Comparison of ENCODE assay signal across 9 mouse cellular contexts in genomic region chr16:55858465-55858864, GRCm38 (mm10). TPM values are rescaled to one million over a fixed set of nuclear protein-coding genes. Genes with fewer than 3 reads are reported as not detected.
A peak's percentile ranks its signal among the peaks of the same experiment; 100 is the strongest.
DNase-seq lines count a peak whose midpoint lies in the region; ATAC-seq lines count a peak whose summit lies in the region.
"Had no signal": no experiment of that assay in that cellular context is flagged by ENCODE, and none has a peak within 500 bp of the region (broad histone marks: within the 10 kb centered on the region; RNA-seq: fewer than 3 reads in every experiment).

No protein-coding gene starts in this region.

- WGBS in forebrain, embryonic 10.5 days = 64% methylated on average over 6 of the region's 6 CpGs
- 63% methylated on average over 6 of the region's 6 CpGs for WGBS in forebrain, embryonic 13.5 days

- no peaks in the 10 kb centered on the region for H3K27me3 ChIP-seq in forebrain, embryonic 10.5 days (ENCODE audit: poor library complexity, severe bottlenecking)
- no peaks in the 10 kb centered on the region for H3K27me3 ChIP-seq in forebrain, embryonic 13.5 days
- H3K27me3 ChIP-seq: limb, embryonic 15.5 days had no signal

- H3K36me3 ChIP-seq in forebrain, embryonic 10.5 days (replicated peaks) = peaks cover 25% of the 10 kb centered on the region
- peaks cover 11% of the 10 kb centered on the region for H3K36me3 ChIP-seq in forebrain, embryonic 13.5 days (ENCODE audit: poor library complexity, severe bottlenecking)

- H3K4me1 ChIP-seq in forebrain, embryonic 10.5 days = no peaks in the 10 kb centered on the region
- no peaks in the 10 kb centered on the region for H3K4me1 ChIP-seq in forebrain, embryonic 13.5 days
- H3K4me1 ChIP-seq: limb, embryonic 15.5 days had no signal

- no peak overlapping the region for H3K4me3 ChIP-seq in forebrain, embryonic 10.5 days
- no peak overlapping the region for H3K4me3 ChIP-seq in forebrain, embryonic 13.5 days
- H3K4me3 ChIP-seq: limb, embryonic 15.5 days had no signal

- peak; percentile 24 for DNase-seq in forebrain, embryonic 10.5 days (ENCODE audit: extremely low spot score, low spot score)
- DNase-seq in ZHBTc4 (ENCODE audit: low read depth, low spot score) = peak; percentile 92
- peak; percentile 63 to 64 for DNase-seq in cerebellum, postnatal 36 days
- peak; percentile 63 for DNase-seq in layer of hippocampus, adult 9-10 months (ENCODE audit: low spot score)
- DNase-seq in lung, postnatal 4 days = peak; percentile 65 to 79
- DNase-seq in right cerebral cortex, postnatal 36 days (ENCODE audit: low spot score in 2 of 2) = peak; percentile 58 to 60

- no peak overlapping the region for H3K27ac ChIP-seq in forebrain, embryonic 10.5 days
- H3K27ac ChIP-seq in forebrain, embryonic 13.5 days = no peak overlapping the region
- H3K27ac ChIP-seq: limb, embryonic 15.5 days had no signal

- no peak overlapping the region for H3K9ac ChIP-seq in forebrain, embryonic 13.5 days
- H3K9ac ChIP-seq: limb, embryonic 15.5 days had no signal

- no peaks in the 10 kb centered on the region; the same call in 1 of the 2 replicates for H3K9me3 ChIP-seq in forebrain, embryonic 10.5 days
- H3K9me3 ChIP-seq in forebrain, embryonic 13.5 days (replicated peaks) = no peaks in the 10 kb centered on the region
- H3K9me3 ChIP-seq: limb, embryonic 15.5 days had no signal

- ATAC-seq in forebrain, embryonic 13.5 days = no peak
- peak; percentile 84 for ATAC-seq in granulocyte monocyte progenitor cell, adult 5-6 weeks (replicated peaks; ENCODE audit: poor library complexity, severe bottlenecking)

- H3K4me2 ChIP-seq in forebrain, embryonic 13.5 days = no peak overlapping the region
- H3K4me2 ChIP-seq: limb, embryonic 15.5 days had no signal

RNA-seq across cellular contexts. Expression of gene Nfkbiz, which starts 19.8 kb away (rescaled TPM):
- polyA plus RNA-seq in forebrain, embryonic 10.5 days (2016; fragmentation: Nextera tagmentation; extraction: Ambion mirVana) = 1.4 and 1.8 TPM in 2 replicates
- 1.0 and 1.6 TPM in 2 replicates for polyA plus RNA-seq in forebrain, embryonic 13.5 days (2015; fragmentation: Nextera tagmentation; extraction: Ambion mirVana)
- total RNA-seq in granulocyte monocyte progenitor cell, adult 5-6 weeks (2014; fragmentation: Nextera tagmentation) = 3.4 and 5.0 TPM in 2 replicates
- 16.2 and 16.4 TPM in 2 replicates for total RNA-seq in granulocyte monocyte progenitor cell, adult 5-6 weeks (2017)

RNA-seq across cellular contexts. Expression of gene Nxpe3, which starts 36.6 kb away (rescaled TPM):
- 1.1 and 1.3 TPM in 2 replicates for polyA plus RNA-seq in forebrain, embryonic 10.5 days (2016; fragmentation: Nextera tagmentation; extraction: Ambion mirVana)
- polyA plus RNA-seq in forebrain, embryonic 13.5 days (2015; fragmentation: Nextera tagmentation; extraction: Ambion mirVana) = 1.1 and 1.2 TPM in 2 replicates
- 4.9 and 7.3 TPM in 2 replicates for total RNA-seq in granulocyte monocyte progenitor cell, adult 5-6 weeks (2014; fragmentation: Nextera tagmentation)
- 4.2 and 6.1 TPM in 2 replicates for total RNA-seq in granulocyte monocyte progenitor cell, adult 5-6 weeks (2017)

Comparison
In these comparisons a context has a peak if more than half of its experiments do, and no peak if none do; other contexts are left out.
1. DNase-seq: peak in every context shown above with its lines; median percentile 92 in ZHBTc4; 72 in lung, postnatal 4 days; 64 in cerebellum, postnatal 36 days; 63 in layer of hippocampus, adult 9-10 months; 59 in right cerebral cortex, postnatal 36 days; 24 in forebrain, embryonic 10.5 days.